Mouse (Mus musculus): ENCODE data around the gene Hpd. TPM values are rescaled to one million over a fixed set of nuclear protein-coding genes. Genes with fewer than 3 reads are reported as not detected.

Hpd gene
- polyA plus RNA-seq, 1 experiment from 2014 or later, result not detected

GRCm38 (mm10) chr5:123130814-123131148, 51.7 kb downstream of the Hpd start:
- WGBS, result 90% methylated on average over 5 of the region's 5 CpGs
- H3K27me3 ChIP-seq, result no peaks in the 10 kb centered on the region
- no peak overlapping the region for H3K4me3 ChIP-seq (replicated peaks)
- H3K9me3 ChIP-seq, result no peaks in the 10 kb centered on the region
- no peak overlapping the region for H3K4me2 ChIP-seq (replicated peaks)
- H3K36me3 ChIP-seq, result peaks cover 79% of the 10 kb centered on the region
- H3K9ac ChIP-seq (replicated peaks), result no peak overlapping the region
- ATAC-seq, result no peak
- H3K27ac ChIP-seq, result no peak overlapping the region
- H3K4me1 ChIP-seq (replicated peaks), result peaks cover 45% of the 10 kb centered on the region

GRCm38 (mm10) chr5:123130030-123130813, 52.3 kb downstream of the Hpd start:
- no peaks in the 10 kb centered on the region for H3K9me3 ChIP-seq
- H3K4me2 ChIP-seq (replicated peaks), result no peak overlapping the region
- H3K36me3 ChIP-seq, result peaks cover 79% of the 10 kb centered on the region
- H3K27ac ChIP-seq, result no peak overlapping the region
- 88% methylated on average over 9 of the region's 9 CpGs for WGBS
- H3K4me1 ChIP-seq (replicated peaks), result peaks cover 39% of the 10 kb centered on the region
- no peak overlapping the region; the same call in 1 of the 2 replicates for H3K9ac ChIP-seq (replicated peaks)
- H3K27me3 ChIP-seq, result no peaks in the 10 kb centered on the region
- ATAC-seq, result no peak
- H3K4me3 ChIP-seq (replicated peaks), result no peak overlapping the region

- 89% methylated on average over 10 of the region's 10 CpGs for WGBS
- H3K27me3 ChIP-seq, result no peaks in the 10 kb centered on the region
- ATAC-seq, result no peak
- no peak overlapping the region for H3K4me2 ChIP-seq (replicated peaks)
- H3K4me3 ChIP-seq (replicated peaks), result no peak overlapping the region
- H3K27ac ChIP-seq, result no peak overlapping the region
- peaks cover 72% of the 10 kb centered on the region for H3K36me3 ChIP-seq
- H3K4me1 ChIP-seq (replicated peaks), result peaks cover 30% of the 10 kb centered on the region
- H3K9me3 ChIP-seq, result no peaks in the 10 kb centered on the region
- H3K9ac ChIP-seq (replicated peaks), result no peak overlapping the region; the same call in 1 of the 2 replicates
Measured at GRCm38 (mm10) chr5:123129170-123129757, 53.3 kb downstream of the Hpd start.

- 70% methylated on average over 10 of the region's 10 CpGs for WGBS
- no peak overlapping the region for H3K9ac ChIP-seq (replicated peaks)
- no peaks in the 10 kb centered on the region for H3K9me3 ChIP-seq
- H3K36me3 ChIP-seq, result peaks cover 70% of the 10 kb centered on the region
- no peak overlapping the region for H3K4me2 ChIP-seq (replicated peaks)
- H3K27me3 ChIP-seq, result no peaks in the 10 kb centered on the region
- H3K4me1 ChIP-seq (replicated peaks), result peaks cover 23% of the 10 kb centered on the region
- no peak overlapping the region for H3K27ac ChIP-seq
- no peak for ATAC-seq
- H3K4me3 ChIP-seq (replicated peaks), result no peak overlapping the region
Measured at GRCm38 (mm10) chr5:123128426-123129169, 53.9 kb downstream of the Hpd start.

GRCm38 (mm10) chr5:123127031-123127430, 55.5 kb downstream of the Hpd start:
- no peak overlapping the region for H3K9ac ChIP-seq (replicated peaks)
- peaks cover 80% of the 10 kb centered on the region for H3K36me3 ChIP-seq
- H3K27ac ChIP-seq, result no peak overlapping the region
- ATAC-seq, result no peak
- H3K27me3 ChIP-seq, result no peaks in the 10 kb centered on the region
- WGBS, result 86% methylated on average over 6 of the region's 6 CpGs
- no peak overlapping the region for H3K4me2 ChIP-seq (replicated peaks)
- H3K4me1 ChIP-seq (replicated peaks), result peaks cover 8% of the 10 kb centered on the region
- no peak overlapping the region for H3K4me3 ChIP-seq (replicated peaks)
- no peaks in the 10 kb centered on the region for H3K9me3 ChIP-seq

GRCm38 (mm10) chr5:123125638-123126406, 56.7 kb downstream of the Hpd start:
- H3K27ac ChIP-seq, result no peak overlapping the region
- H3K4me1 ChIP-seq (replicated peaks), result peaks cover 2% of the 10 kb centered on the region
- no peak for ATAC-seq
- H3K9ac ChIP-seq (replicated peaks), result no peak overlapping the region
- 88% methylated on average over 18 of the region's 18 CpGs for WGBS
- peaks cover 74% of the 10 kb centered on the region for H3K36me3 ChIP-seq
- H3K9me3 ChIP-seq, result no peaks in the 10 kb centered on the region
- no peaks in the 10 kb centered on the region for H3K27me3 ChIP-seq
- no peak overlapping the region for H3K4me3 ChIP-seq (replicated peaks)
- H3K4me2 ChIP-seq (replicated peaks), result no peak overlapping the region

GRCm38 (mm10) chr5:123125105-123125504, 57.4 kb downstream of the Hpd start:
- H3K4me1 ChIP-seq (replicated peaks), result peaks cover 5% of the 10 kb centered on the region
- H3K27me3 ChIP-seq, result no peaks in the 10 kb centered on the region
- no peak overlapping the region for H3K4me3 ChIP-seq (replicated peaks)
- H3K27ac ChIP-seq, result no peak overlapping the region
- WGBS, result 93% methylated on average over 6 of the region's 6 CpGs
- no peak overlapping the region for H3K4me2 ChIP-seq (replicated peaks)
- no peak overlapping the region for H3K9ac ChIP-seq (replicated peaks)
- no peak for ATAC-seq
- H3K36me3 ChIP-seq, result peaks cover 67% of the 10 kb centered on the region
- H3K9me3 ChIP-seq, result no peaks in the 10 kb centered on the region

GRCm38 (mm10) chr5:123122181-123122580, 60.3 kb downstream of the Hpd start:
- no peaks in the 10 kb centered on the region for H3K9me3 ChIP-seq
- peaks cover 38% of the 10 kb centered on the region for H3K36me3 ChIP-seq
- no peak overlapping the region for H3K4me3 ChIP-seq (replicated peaks)
- no peak overlapping the region for H3K4me2 ChIP-seq (replicated peaks)
- 86% methylated on average over 4 of the region's 4 CpGs for WGBS
- H3K27me3 ChIP-seq, result no peaks in the 10 kb centered on the region
- no peak for ATAC-seq
- H3K4me1 ChIP-seq (replicated peaks), result peaks cover 5% of the 10 kb centered on the region
- H3K9ac ChIP-seq (replicated peaks), result no peak overlapping the region
- no peak overlapping the region for H3K27ac ChIP-seq

Other genes starting within 250 kb of the Hpd start
- 116 and 117 TPM in 2 replicates for gene Kdm2b, start 192.9 kb downstream of the Hpd start, polyA plus RNA-seq (2015; fragmentation: Nextera tagmentation; extraction: Ambion mirVana)
- gene Orai1, start 167.7 kb downstream of the Hpd start, polyA plus RNA-seq (2015; fragmentation: Nextera tagmentation; extraction: Ambion mirVana), result 8.6 and 10.5 TPM in 2 replicates
- 0.32 TPM in 1 of 2 replicates, not detected in the other for gene Morn3, start 135.7 kb downstream of the Hpd start, polyA plus RNA-seq (2015; fragmentation: Nextera tagmentation; extraction: Ambion mirVana)
- gene Tmem120b, start 114.3 kb downstream of the Hpd start, polyA plus RNA-seq (2015; fragmentation: Nextera tagmentation; extraction: Ambion mirVana), result 12.8 and 14.6 TPM in 2 replicates
- 2.6 and 3.3 TPM in 2 replicates for gene Rhof, start 50.0 kb downstream of the Hpd start, polyA plus RNA-seq (2015; fragmentation: Nextera tagmentation; extraction: Ambion mirVana)
- 13.3 and 14.1 TPM in 2 replicates for gene Setd1b, start 40.5 kb downstream of the Hpd start, polyA plus RNA-seq (2015; fragmentation: Nextera tagmentation; extraction: Ambion mirVana)
- 72.2 and 74.0 TPM in 2 replicates for gene Psmd9, start 13.3 kb downstream of the Hpd start, polyA plus RNA-seq (2015; fragmentation: Nextera tagmentation; extraction: Ambion mirVana)
- 0.93 and 1.2 TPM in 2 replicates for gene Wdr66, start 69.4 kb upstream of the Hpd start, polyA plus RNA-seq (2015; fragmentation: Nextera tagmentation; extraction: Ambion mirVana)
- 47.8 and 53.0 TPM in 2 replicates for gene Bcl7a, start 161.1 kb upstream of the Hpd start, polyA plus RNA-seq (2015; fragmentation: Nextera tagmentation; extraction: Ambion mirVana)
- gene Mlxip, start 212.1 kb upstream of the Hpd start, polyA plus RNA-seq (2015; fragmentation: Nextera tagmentation; extraction: Ambion mirVana), result 17.4 and 18.7 TPM in 2 replicates